Mouse (Mus musculus): ENCODE results near the gene Mrfap1.

GRCm38 (mm10) chr5:36791861-36792260, 4.7 kb downstream of the Mrfap1 start:
- no peak for TF ChIP-seq TAL1 (IDR thresholded peaks at IDR 0.05; ENCODE audit: low read length)
- TF ChIP-seq GATA1 (IDR thresholded peaks at IDR 0.05; ENCODE audit: low read length) = no peak
